Mouse (Mus musculus) heart, embryonic 16.5 days (tissue): ENCODE measurements around the gene Cadm1. TPM values are rescaled to one million over a fixed set of nuclear protein-coding genes. Genes with fewer than 3 reads are reported as not detected.

Experiments used
- ATAC-seq: fragments of 200-750 bp; cut with Nextera tagmentation; replicated peaks from 2 replicates; pipeline ENCODE4 v1.8.0; 2017; ENCODE audit warnings: moderate number of reproducible peaks; ENCODE audit not compliant: insufficient read depth, low FRiP score; ENCODE audit errors: extremely low read depth
- H3K27ac ChIP-seq: fragments of 300-500 bp; sonication (generic); 2 replicates; pipeline ENCODE4 v1.5.1; 2014; ENCODE audit warnings: mild to moderate bottlenecking, low read length, control low read depth, moderate library complexity
- H3K27me3 ChIP-seq: fragments of 300-500 bp; sonication (generic); 2 replicates; pipeline ENCODE4 v1.6.1; 2014; ENCODE audit warnings: low read length, mixed read lengths; ENCODE audit not compliant: control insufficient read depth, insufficient read depth
- H3K36me3 ChIP-seq: fragments of 300-500 bp; sonication (generic); 2 replicates; pipeline ENCODE4 v1.6.1; 2014; ENCODE audit not compliant: control insufficient read depth, insufficient read depth
- H3K4me1 ChIP-seq: fragments of 300-500 bp; sonication (generic); 2 replicates; pipeline ENCODE4 v1.6.1; 2014; ENCODE audit warnings: low read length, mixed read lengths; ENCODE audit not compliant: control insufficient read depth, insufficient read depth
- H3K4me2 ChIP-seq: fragments of 300-500 bp; sonication (generic); 2 replicates; pipeline ENCODE4 v1.6.1; 2014; ENCODE audit warnings: low read depth, mild to moderate bottlenecking, control low read depth, low read length
- H3K4me3 ChIP-seq: fragments of 300-500 bp; sonication (generic); 2 replicates; pipeline ENCODE4 v1.5.1; 2014; ENCODE audit warnings: mild to moderate bottlenecking, control low read depth, low read length
- H3K9ac ChIP-seq: fragments of 300-500 bp; sonication (generic); 2 replicates; pipeline ENCODE4 v1.6.1; 2014; ENCODE audit warnings: low read length, control low read depth
- H3K9me3 ChIP-seq: fragments of 300-500 bp; sonication (generic); replicated peaks from 2 replicates; pipeline ENCODE4 v1.6.1; 2016; ENCODE audit warnings: low read length; ENCODE audit not compliant: control insufficient read depth
- WGBS: fragments of 180-500 bp; shearing (Covaris S2); extraction: QIAGEN DNeasy Blood & Tissue Kit; methylation state at CpG from one replicate; pipeline ENCODE4 v1.1.7; 2014; 5-methylcytosine and 5-hydroxymethylcytosine counted together
- polyA plus RNA-seq: library from polyadenylated mRNA; unstranded; fragments of >200 nt; fragmentation: Nextera tagmentation; extraction: Ambion mirVana; gene quantifications from 2 replicates; pipeline ENCODE4 v1.2.1, GENCODE M21; 2015

Gene Cadm1
- polyA plus RNA-seq, 1 experiment from 2014 or later, result 12.7 TPM

- Histone ChIP-seq H3K4me2 (peak overlapping the region; percentile 55), H3K36me3 (no peaks in the 10 kb centered on the region), H3K27ac (no peak overlapping the region), H3K4me1 (peaks cover 11% of the 10 kb centered on the region; the same call in 1 of the 2 replicates), H3K9me3 (no peaks in the 10 kb centered on the region), H3K27me3 (no peaks in the 10 kb centered on the region; the same call in 1 of the 2 replicates), H3K4me3 (peak overlapping the region; percentile 33), H3K9ac (no peak overlapping the region)
- WGBS, result 20% methylated on average over 13 of the region's 13 CpGs
- ATAC-seq, result no peak
These were observed 298.8 kb downstream of the Cadm1 start for GRCm38 (mm10) chr9:47828762-47829161.

DNA sequence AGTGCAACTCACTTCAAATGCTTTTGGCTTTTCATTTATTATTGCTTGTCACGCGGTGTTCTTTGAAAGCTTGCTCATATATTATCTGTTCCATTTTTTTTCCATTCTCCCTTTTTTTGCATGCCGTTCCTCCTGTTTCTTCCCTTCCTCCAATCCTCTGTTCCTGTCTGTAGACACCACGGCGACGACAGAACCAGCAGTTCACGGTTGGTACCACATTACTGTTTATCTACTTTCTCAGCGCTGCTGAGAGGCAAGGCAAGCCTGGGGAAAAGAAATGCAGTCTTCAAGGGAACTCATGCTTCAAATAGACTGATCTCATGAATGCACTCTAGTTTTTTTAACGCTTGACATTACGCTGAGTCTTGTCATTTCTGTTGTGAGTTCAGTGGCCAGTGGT is 299.2 kb downstream of the Cadm1 start:
- 41% methylated on average over 10 of the region's 10 CpGs for WGBS
- Histone ChIP-seq H3K36me3 (no peaks in the 10 kb centered on the region), H3K9me3 (no peaks in the 10 kb centered on the region), H3K4me1 (peaks cover 11% of the 10 kb centered on the region; the same call in 1 of the 2 replicates), H3K9ac (no peak overlapping the region), H3K4me3 (peak overlapping the region; percentile 33), H3K27ac (no peak overlapping the region), H3K4me2 (peak overlapping the region; percentile 55), H3K27me3 (no peaks in the 10 kb centered on the region; the same call in 1 of the 2 replicates)
- ATAC-seq, result no peak

DNA sequence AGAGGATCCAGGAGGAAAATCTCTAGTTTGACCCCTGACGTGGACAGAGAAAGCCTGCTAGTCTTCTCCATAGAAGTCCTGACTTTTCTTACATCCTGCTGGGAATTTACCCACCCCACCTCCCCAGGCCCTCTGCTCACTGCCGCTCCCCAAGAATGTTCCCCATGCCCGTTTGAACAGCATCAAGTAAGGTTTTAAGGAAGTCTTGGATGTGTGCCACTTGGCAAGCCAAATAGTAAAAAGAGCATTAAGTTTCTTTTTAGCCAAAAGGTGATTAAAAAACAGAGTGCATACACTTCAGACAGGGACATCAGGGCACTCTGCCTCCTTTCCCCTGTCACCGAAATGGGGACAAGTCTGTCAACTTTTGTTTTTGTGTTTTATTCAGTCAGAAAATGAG is 299.9 kb downstream of the Cadm1 start:
- Histone ChIP-seq H3K4me3 (no peak overlapping the region), H3K9me3 (no peaks in the 10 kb centered on the region), H3K27me3 (no peaks in the 10 kb centered on the region; the same call in 1 of the 2 replicates), H3K27ac (no peak overlapping the region), H3K9ac (no peak overlapping the region), H3K4me1 (peaks cover 11% of the 10 kb centered on the region; the same call in 1 of the 2 replicates), H3K36me3 (no peaks in the 10 kb centered on the region), H3K4me2 (no peak overlapping the region)
- WGBS, result 51% methylated on average over 4 of the region's 4 CpGs
- no peak for ATAC-seq

DNA sequence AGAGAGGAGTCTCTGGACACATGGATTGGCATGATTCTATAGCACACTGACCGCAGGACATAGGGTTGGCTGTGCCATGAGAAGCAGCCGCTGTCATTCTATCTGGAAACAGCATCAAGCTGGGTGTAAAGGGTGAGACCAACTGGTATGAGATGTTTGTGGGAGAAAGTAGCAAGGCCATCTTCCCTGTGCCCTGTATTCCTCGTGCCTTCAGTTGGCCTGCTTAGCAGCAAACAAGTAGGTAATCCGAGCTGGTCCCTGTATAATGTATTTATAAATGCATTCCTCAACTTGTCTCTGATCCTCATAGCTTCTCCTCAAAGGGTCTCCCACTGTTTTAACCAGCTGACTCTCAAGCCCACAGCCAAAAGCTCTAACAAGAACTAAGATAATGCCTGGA is 301.4 kb downstream of the Cadm1 start:
- no peak overlapping the region for H3K4me3 ChIP-seq
- H3K4me2 ChIP-seq, result no peak overlapping the region
- no peaks in the 10 kb centered on the region for H3K36me3 ChIP-seq
- no peaks in the 10 kb centered on the region for H3K9me3 ChIP-seq
- no peak overlapping the region for H3K9ac ChIP-seq
- 68% methylated on average over 4 of the region's 4 CpGs for WGBS
- no peak for ATAC-seq
- peaks cover 11% of the 10 kb centered on the region; the same call in 1 of the 2 replicates for H3K4me1 ChIP-seq
- no peaks in the 10 kb centered on the region; the same call in 1 of the 2 replicates for H3K27me3 ChIP-seq
- H3K27ac ChIP-seq, result no peak overlapping the region

- ATAC-seq, result no peak
- H3K9ac ChIP-seq, result no peak overlapping the region
- no peaks in the 10 kb centered on the region for H3K27me3 ChIP-seq
- no peak overlapping the region for H3K4me2 ChIP-seq
- WGBS, result 20% methylated on average over 5 of the region's 8 CpGs
- no peaks in the 10 kb centered on the region for H3K4me1 ChIP-seq
- no peak overlapping the region for H3K27ac ChIP-seq
- no peaks in the 10 kb centered on the region for H3K9me3 ChIP-seq
- H3K4me3 ChIP-seq, result no peak overlapping the region
- H3K36me3 ChIP-seq, result no peaks in the 10 kb centered on the region
These were observed 308.2 kb downstream of the Cadm1 start for GRCm38 (mm10) chr9:47838170-47838569.

GRCm38 (mm10) chr9:47838890-47839691 is 309.1 kb downstream of the Cadm1 start:
- Histone ChIP-seq H3K4me2 (no peak overlapping the region), H3K9me3 (no peaks in the 10 kb centered on the region), H3K9ac (no peak overlapping the region), H3K36me3 (no peaks in the 10 kb centered on the region), H3K27me3 (no peaks in the 10 kb centered on the region), H3K4me1 (no peaks in the 10 kb centered on the region), H3K4me3 (no peak overlapping the region), H3K27ac (no peak overlapping the region)
- ATAC-seq, result no peak
- WGBS, result 51% methylated on average over 15 of the region's 15 CpGs

GRCm38 (mm10) chr9:47839692-47840025 is 309.7 kb downstream of the Cadm1 start:
- H3K9ac ChIP-seq, result no peak overlapping the region

GRCm38 (mm10) chr9:47843328-47843727 is 313.4 kb downstream of the Cadm1 start:
- Histone ChIP-seq H3K9ac (no peak overlapping the region), H3K36me3 (no peaks in the 10 kb centered on the region), H3K27me3 (no peaks in the 10 kb centered on the region), H3K27ac (no peak overlapping the region), H3K4me1 (no peaks in the 10 kb centered on the region), H3K4me3 (no peak overlapping the region), H3K9me3 (no peaks in the 10 kb centered on the region), H3K4me2 (no peak overlapping the region)
- 76% methylated on average over 6 of the region's 6 CpGs for WGBS
- no peak for ATAC-seq

More at GRCm38 (mm10) chr9:47839692-47840025, 309.7 kb downstream of the Cadm1 start:
- no peak overlapping the region for H3K4me2 ChIP-seq
- no peak overlapping the region for H3K27ac ChIP-seq
- no peaks in the 10 kb centered on the region for H3K36me3 ChIP-seq
- no peaks in the 10 kb centered on the region for H3K27me3 ChIP-seq
- no peak overlapping the region for H3K4me3 ChIP-seq
- no peak for ATAC-seq
- WGBS, result 71% methylated on average over 10 of the region's 10 CpGs
- no peaks in the 10 kb centered on the region for H3K4me1 ChIP-seq
- no peaks in the 10 kb centered on the region for H3K9me3 ChIP-seq

DNA sequence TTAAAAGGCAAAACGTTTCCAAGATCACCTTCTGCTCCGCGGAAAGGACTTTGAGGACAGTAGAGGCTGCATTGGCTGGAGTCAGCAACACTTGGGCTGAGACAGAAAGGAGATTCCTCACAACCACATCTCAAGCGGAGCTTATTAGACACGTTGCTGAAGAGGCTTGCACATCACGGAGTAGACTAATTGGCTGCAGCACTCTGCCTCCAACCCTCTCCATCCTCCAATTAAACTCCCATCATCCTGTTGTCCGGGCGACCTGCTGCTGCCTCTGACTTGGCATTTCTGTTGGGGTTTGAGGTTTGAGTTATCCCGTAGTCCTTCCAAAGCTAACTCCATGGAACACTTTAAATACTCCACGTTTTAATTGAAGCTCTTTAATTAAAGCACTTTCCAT is 316.3 kb downstream of the Cadm1 start:
- H3K9me3 ChIP-seq, result no peaks in the 10 kb centered on the region
- no peaks in the 10 kb centered on the region for H3K4me1 ChIP-seq
- peaks cover 4% of the 10 kb centered on the region; the same call in 1 of the 2 replicates for H3K27me3 ChIP-seq
- H3K27ac ChIP-seq, result no peak overlapping the region
- no peak for ATAC-seq
- H3K36me3 ChIP-seq, result no peaks in the 10 kb centered on the region
- WGBS, result 81% methylated on average over 10 of the region's 10 CpGs
- no peak overlapping the region for H3K4me3 ChIP-seq
- no peak overlapping the region for H3K9ac ChIP-seq
- H3K4me2 ChIP-seq, result no peak overlapping the region
